Mouse (Mus musculus) erythroblast, embryonic 14.5 days (primary cell): Measurements from ENCODE around the gene Pdzk1. TPM values are rescaled to one million over a fixed set of nuclear protein-coding genes. Genes with fewer than 3 reads are reported as not detected.

ENCODE experiments used
- H3K27me3 ChIP-seq: 2 replicates; pipeline ENCODE4 v1.6.1; 2012; ENCODE audit warnings: inconsistent platforms; ENCODE audit not compliant: control insufficient read depth
- H3K36me3 ChIP-seq: 2 replicates; pipeline ENCODE4 v1.6.1; 2012; ENCODE audit warnings: mild to moderate bottlenecking, inconsistent platforms; ENCODE audit not compliant: control insufficient read depth
- H3K4me1 ChIP-seq: 2 replicates; pipeline ENCODE4 v1.6.1; 2012; ENCODE audit warnings: inconsistent platforms; ENCODE audit not compliant: control insufficient read depth
- H3K4me3 ChIP-seq: replicated peaks from 2 replicates; pipeline ENCODE3; 2012; ENCODE audit warnings: moderate library complexity, mild to moderate bottlenecking, inconsistent platforms
- H3K9me3 ChIP-seq: 2 replicates; pipeline ENCODE4 v1.6.1; 2012; ENCODE audit warnings: low read length, inconsistent platforms, mixed read lengths; ENCODE audit not compliant: control insufficient read depth
- GATA1 ChIP-seq: IDR thresholded peaks from 2 replicates; pipeline ENCODE4 v1.6.1; 2012; ENCODE audit warnings: low read length, inconsistent platforms, mixed read lengths
- TAL1 ChIP-seq: IDR thresholded peaks from 3 replicates; pipeline ENCODE4 v1.6.1; 2012; ENCODE audit warnings: low read length, inconsistent platforms, mixed read lengths
- polyA plus RNA-seq: library from polyadenylated mRNA; stranded (reverse); fragments of >175 nt; gene quantifications from 2 replicates; pipeline ENCODE4 v1.2.3, GENCODE M21; 2012

Gene Pdzk1
- polyA plus RNA-seq, 1 experiment = not detected

- TF ChIP-seq TAL1 (no peak), GATA1 (no peak)
- H3K27me3 ChIP-seq = no peaks in the 10 kb centered on the region
- peaks cover 71% of the 10 kb centered on the region for H3K36me3 ChIP-seq
- H3K9me3 ChIP-seq = no peaks in the 10 kb centered on the region
- no peak overlapping the region for H3K4me3 ChIP-seq
- no peaks in the 10 kb centered on the region for H3K4me1 ChIP-seq
Measured at GRCm38 (mm10) chr3:96870270-96870669, 41.2 kb downstream of the Pdzk1 start.

GRCm38 (mm10) chr3:96871070-96871469 lies 42.0 kb downstream of the Pdzk1 start:
- TF ChIP-seq TAL1 (no peak), GATA1 (no peak)
- no peaks in the 10 kb centered on the region for H3K27me3 ChIP-seq
- no peak overlapping the region for H3K4me3 ChIP-seq
- H3K9me3 ChIP-seq = no peaks in the 10 kb centered on the region
- no peaks in the 10 kb centered on the region for H3K4me1 ChIP-seq
- H3K36me3 ChIP-seq = peaks cover 77% of the 10 kb centered on the region

- H3K27me3 ChIP-seq = no peaks in the 10 kb centered on the region
- no peaks in the 10 kb centered on the region for H3K9me3 ChIP-seq
- no peak overlapping the region for H3K4me3 ChIP-seq
- TF ChIP-seq GATA1 (no peak), TAL1 (no peak)
- no peaks in the 10 kb centered on the region for H3K4me1 ChIP-seq
- peaks cover 86% of the 10 kb centered on the region for H3K36me3 ChIP-seq
Measured at GRCm38 (mm10) chr3:96872501-96872900, 43.4 kb downstream of the Pdzk1 start.

- no peaks in the 10 kb centered on the region for H3K4me1 ChIP-seq
- TF ChIP-seq TAL1 (no peak), GATA1 (no peak)
- no peaks in the 10 kb centered on the region for H3K9me3 ChIP-seq
- H3K27me3 ChIP-seq = no peaks in the 10 kb centered on the region
- H3K36me3 ChIP-seq = peaks cover 84% of the 10 kb centered on the region
- H3K4me3 ChIP-seq = no peak overlapping the region
Measured at GRCm38 (mm10) chr3:96874808-96875571, 45.9 kb downstream of the Pdzk1 start.

- H3K27me3 ChIP-seq = no peaks in the 10 kb centered on the region
- no peak for TF ChIP-seq GATA1
- TF ChIP-seq TAL1 = no peak
- no peaks in the 10 kb centered on the region for H3K9me3 ChIP-seq
- H3K4me3 ChIP-seq = no peak overlapping the region
- peaks cover 83% of the 10 kb centered on the region for H3K36me3 ChIP-seq
- no peaks in the 10 kb centered on the region for H3K4me1 ChIP-seq
Measured at GRCm38 (mm10) chr3:96879536-96879935, 50.5 kb downstream of the Pdzk1 start.

- H3K36me3 ChIP-seq = peaks cover 79% of the 10 kb centered on the region
- H3K9me3 ChIP-seq = no peaks in the 10 kb centered on the region
- H3K27me3 ChIP-seq = no peaks in the 10 kb centered on the region
- H3K4me3 ChIP-seq = no peak overlapping the region
- H3K4me1 ChIP-seq = no peaks in the 10 kb centered on the region
- no peak for TF ChIP-seq TAL1
- no peak for TF ChIP-seq GATA1
Measured at GRCm38 (mm10) chr3:96880385-96880784, 51.3 kb downstream of the Pdzk1 start.

- Histone ChIP-seq H3K4me1 (no peaks in the 10 kb centered on the region), H3K4me3 (no peak overlapping the region), H3K9me3 (no peaks in the 10 kb centered on the region), H3K27me3 (no peaks in the 10 kb centered on the region), H3K36me3 (peaks cover 81% of the 10 kb centered on the region)
- TF ChIP-seq TAL1 (no peak), GATA1 (no peak)
Measured at GRCm38 (mm10) chr3:96881557-96881956, 52.5 kb downstream of the Pdzk1 start.

GRCm38 (mm10) chr3:96882061-96882849 lies 53.2 kb downstream of the Pdzk1 start:
- no peak for TF ChIP-seq GATA1
- TF ChIP-seq TAL1 = no peak
- no peaks in the 10 kb centered on the region for H3K4me1 ChIP-seq
- no peaks in the 10 kb centered on the region for H3K27me3 ChIP-seq
- no peak overlapping the region for H3K4me3 ChIP-seq
- H3K36me3 ChIP-seq = peaks cover 83% of the 10 kb centered on the region
- H3K9me3 ChIP-seq = no peaks in the 10 kb centered on the region

- Histone ChIP-seq H3K36me3 (peaks cover 83% of the 10 kb centered on the region), H3K27me3 (no peaks in the 10 kb centered on the region), H3K4me1 (no peaks in the 10 kb centered on the region), H3K4me3 (no peak overlapping the region), H3K9me3 (no peaks in the 10 kb centered on the region)
- no peak for TF ChIP-seq TAL1
- no peak for TF ChIP-seq GATA1
Measured at GRCm38 (mm10) chr3:96883690-96884089, 54.6 kb downstream of the Pdzk1 start.
